Mouse (Mus musculus): ENCODE results near the gene Oaz1.
"Not testable (repeated sequence)": the region's sequence is repeated elsewhere in the genome, so short reads cannot be mapped to it uniquely, and the experiment has no call there.

Oaz1 gene

GRCm38 (mm10) chr10:80802996-80803395, 23.5 kb upstream of the Oaz1 start:
- no peak for DNase-seq (ENCODE audit: low read depth)

- no peak for DNase-seq (ENCODE audit: low read depth)
Observed at GRCm38 (mm10) chr10:80804340-80804739, 22.1 kb upstream of the Oaz1 start.

GRCm38 (mm10) chr10:80804916-80805315, 21.5 kb upstream of the Oaz1 start, which contains the start of gene Amh:
Gene Amh (plus strand): TSS chr10:80805243.
- no peak for DNase-seq (ENCODE audit: low read depth)

DNA sequence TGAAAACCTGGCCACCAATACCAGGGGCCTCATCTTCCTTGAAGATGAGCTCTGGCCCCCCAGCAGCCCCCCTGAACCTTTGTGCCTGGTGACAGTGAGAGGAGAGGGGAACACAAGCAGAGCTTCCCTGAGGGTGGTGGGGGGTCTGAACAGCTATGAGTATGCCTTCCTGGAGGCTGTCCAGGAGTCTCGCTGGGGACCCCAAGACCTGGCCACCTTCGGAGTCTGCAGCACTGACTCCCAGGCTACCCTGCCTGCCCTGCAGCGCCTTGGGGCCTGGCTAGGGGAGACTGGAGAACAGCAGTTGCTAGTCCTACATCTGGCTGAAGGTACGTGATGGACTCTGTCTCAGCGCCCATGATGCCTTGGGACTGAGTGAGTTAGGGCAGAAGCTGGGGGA, 21.1 kb upstream of the Oaz1 start:
- DNase-seq (ENCODE audit: low read depth), result no peak

DNA sequence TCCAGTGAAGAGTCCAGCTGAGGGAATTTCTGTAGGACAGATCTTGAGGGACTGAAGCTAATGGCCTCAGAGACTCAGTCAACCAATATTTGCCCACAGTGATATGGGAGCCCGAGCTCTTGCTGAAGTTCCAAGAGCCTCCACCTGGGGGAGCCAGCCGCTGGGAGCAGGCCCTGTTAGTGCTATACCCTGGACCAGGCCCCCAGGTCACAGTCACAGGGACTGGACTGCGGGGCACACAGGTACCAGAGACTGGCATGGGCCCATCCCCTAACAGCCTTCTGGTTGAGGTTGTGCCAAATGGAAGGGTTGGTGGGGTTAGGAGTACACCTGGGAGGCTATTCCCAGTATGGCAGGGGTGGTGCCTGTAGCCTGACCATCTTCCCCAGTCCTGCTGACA, 20.5 kb upstream of the Oaz1 start:
- peak; percentile 78 for DNase-seq (ENCODE audit: low read depth)

DNA sequence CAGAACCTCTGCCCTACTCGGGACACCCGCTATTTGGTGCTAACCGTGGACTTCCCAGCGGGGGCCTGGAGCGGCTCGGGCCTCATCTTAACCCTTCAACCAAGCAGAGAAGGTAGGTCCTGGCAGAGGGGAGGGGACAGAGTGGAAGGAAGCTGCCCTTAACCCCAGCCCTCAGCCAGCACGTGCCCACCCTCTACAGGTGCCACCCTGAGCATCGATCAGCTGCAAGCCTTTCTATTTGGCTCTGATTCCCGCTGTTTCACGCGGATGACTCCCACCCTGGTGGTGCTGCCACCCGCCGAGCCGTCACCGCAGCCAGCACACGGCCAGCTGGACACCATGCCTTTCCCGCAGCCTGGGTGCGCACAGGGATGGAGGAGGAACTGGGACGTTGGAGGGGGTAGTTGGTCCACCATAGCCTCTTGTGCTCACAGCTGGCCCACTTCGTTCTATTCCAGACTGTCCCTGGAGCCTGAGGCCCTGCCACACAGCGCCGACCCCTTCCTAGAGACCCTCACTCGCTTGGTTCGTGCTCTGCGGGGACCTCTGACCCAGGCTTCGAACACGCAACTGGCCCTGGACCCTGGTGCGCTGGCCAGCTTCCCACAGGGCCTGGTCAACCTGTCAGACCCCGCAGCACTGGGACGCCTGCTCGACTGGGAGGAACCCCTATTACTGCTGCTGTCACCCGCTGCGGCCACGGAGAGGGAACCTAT, 20.0 kb upstream of the Oaz1 start:
- DNase-seq (ENCODE audit: low read depth), result no peak

DNA sequence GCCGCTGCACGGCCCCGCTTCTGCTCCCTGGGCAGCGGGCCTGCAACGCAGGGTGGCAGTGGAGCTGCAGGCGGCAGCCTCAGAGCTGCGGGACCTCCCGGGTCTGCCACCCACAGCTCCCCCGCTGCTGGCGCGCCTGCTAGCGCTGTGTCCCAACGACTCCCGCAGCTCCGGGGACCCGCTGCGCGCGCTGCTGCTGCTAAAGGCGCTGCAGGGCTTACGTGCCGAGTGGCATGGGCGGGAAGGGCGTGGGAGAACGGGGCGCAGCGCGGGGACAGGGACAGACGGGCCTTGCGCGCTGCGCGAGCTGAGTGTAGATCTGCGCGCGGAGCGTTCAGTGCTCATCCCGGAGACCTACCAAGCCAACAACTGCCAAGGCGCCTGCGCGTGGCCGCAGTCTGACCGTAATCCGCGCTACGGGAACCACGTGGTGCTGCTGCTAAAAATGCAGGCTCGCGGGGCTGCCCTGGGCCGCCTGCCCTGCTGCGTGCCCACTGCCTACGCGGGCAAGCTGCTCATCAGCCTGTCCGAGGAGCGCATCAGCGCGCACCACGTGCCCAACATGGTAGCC, 19.3 kb upstream of the Oaz1 start:
- peak; percentile 65 for DNase-seq (ENCODE audit: low read depth)

GRCm38 (mm10) chr10:80808099-80808984, 18.1 kb upstream of the Oaz1 start:
- DNase-seq (ENCODE audit: low read depth), result no peak

- DNase-seq (ENCODE audit: low read depth), result no peak
Observed at GRCm38 (mm10) chr10:80808985-80809632, 17.3 kb upstream of the Oaz1 start.

GRCm38 (mm10) chr10:80810084-80810483, 16.4 kb upstream of the Oaz1 start:
- DNase-seq (ENCODE audit: low read depth), result no peak

DNA sequence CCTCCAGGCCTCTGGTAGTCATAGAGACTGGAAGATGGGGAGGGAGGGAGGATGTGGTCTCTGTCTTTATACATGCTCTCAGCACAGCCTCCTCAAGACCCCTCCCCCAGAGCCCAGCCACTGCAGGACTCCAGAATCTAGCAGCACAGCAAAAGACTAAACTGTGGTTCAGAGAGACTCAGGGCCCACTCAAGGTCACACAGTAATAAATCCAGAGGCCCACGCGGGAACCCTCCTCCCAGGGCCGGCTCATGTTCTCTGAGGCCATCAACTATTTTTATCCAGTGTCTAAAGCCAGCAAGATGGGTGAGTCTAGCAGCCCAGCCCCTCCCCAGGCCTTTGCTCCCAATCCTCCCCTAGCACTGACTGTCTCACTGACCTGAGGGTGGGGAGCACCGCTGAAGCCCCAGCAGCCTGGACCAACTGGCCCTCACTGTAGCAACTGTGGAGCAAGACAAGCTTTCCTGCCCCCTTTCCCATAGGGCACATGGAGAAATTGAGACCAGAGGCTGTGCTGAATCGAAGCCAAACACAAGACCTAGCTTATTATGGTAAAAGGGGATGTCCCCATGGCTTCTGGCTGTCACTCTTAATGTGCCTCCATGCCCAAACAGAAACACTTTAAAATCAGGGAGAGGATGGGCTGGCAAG, 13.9 kb upstream of the Oaz1 start:
- no peak for DNase-seq (ENCODE audit: low read depth)

- DNase-seq (ENCODE audit: low read depth), result no peak
Observed at GRCm38 (mm10) chr10:80813366-80813765, 13.1 kb upstream of the Oaz1 start, which contains the start of gene Jsrp1. Gene Jsrp1 (minus strand): TSS chr10:80813498.

- no peak for DNase-seq (ENCODE audit: low read depth)
Observed at GRCm38 (mm10) chr10:80814800-80815199, 11.7 kb upstream of the Oaz1 start.

GRCm38 (mm10) chr10:80816303-80816702, 10.2 kb upstream of the Oaz1 start:
- DNase-seq (ENCODE audit: low read depth), result not testable (repeated sequence)

GRCm38 (mm10) chr10:80817164-80817563, 9.3 kb upstream of the Oaz1 start:
- DNase-seq (ENCODE audit: low read depth), result no peak

DNA sequence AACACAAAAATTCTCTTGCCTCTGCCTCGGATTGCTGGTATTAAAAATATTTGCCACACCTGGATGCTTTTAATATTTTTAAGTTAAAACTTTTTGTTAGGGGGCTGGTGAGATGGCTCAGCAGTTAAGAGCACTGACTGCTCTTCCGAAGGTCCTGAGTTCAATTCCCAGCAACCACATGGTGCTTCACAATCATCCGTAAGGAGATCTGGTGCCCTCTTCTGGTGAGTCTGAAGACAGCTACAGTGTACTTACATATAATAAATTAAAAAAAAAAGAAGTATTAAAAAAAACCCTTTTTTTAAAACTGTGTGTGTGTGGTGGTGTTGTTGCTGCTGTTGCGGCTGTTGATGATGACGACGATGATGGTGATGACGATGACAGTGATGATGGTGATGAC, 8.5 kb upstream of the Oaz1 start:
- DNase-seq (ENCODE audit: low read depth), result not testable (repeated sequence)

DNA sequence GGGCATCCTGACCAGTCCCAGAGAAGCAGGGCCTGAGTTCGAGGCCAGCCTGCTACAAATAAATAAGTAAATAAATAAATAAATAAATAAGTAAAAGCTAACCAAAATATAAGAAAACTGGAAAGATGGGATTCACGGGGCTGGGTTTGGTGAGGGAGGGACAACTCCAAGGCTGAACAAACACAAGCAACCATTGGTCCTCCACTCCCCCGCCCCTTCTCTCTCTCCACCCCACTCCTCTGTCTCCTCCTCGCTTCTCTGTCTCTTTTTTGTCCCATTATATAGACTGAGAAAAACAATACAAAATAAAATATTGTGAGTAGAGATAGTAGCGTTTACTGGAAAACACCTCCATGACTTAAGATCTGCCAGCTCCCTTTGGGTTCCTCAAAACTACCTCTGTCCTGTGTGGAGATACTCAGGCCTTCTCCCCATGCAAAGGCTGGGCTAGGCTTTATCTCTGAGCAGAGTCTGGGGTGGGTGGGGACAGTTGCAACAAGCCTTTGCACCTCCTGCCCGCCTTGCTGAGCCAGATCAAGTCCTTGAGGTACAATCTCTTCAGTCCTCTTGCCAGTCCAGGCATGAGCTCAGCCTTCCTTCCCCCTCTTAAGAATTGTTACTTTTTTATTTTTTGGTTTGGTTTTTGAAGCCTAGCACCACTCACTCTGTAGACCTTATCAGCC, 7.7 kb upstream of the Oaz1 start:
- DNase-seq (ENCODE audit: low read depth), result no peak

GRCm38 (mm10) chr10:80819406-80819805, 7.0 kb upstream of the Oaz1 start:
- DNase-seq (ENCODE audit: low read depth), result no peak

DNA sequence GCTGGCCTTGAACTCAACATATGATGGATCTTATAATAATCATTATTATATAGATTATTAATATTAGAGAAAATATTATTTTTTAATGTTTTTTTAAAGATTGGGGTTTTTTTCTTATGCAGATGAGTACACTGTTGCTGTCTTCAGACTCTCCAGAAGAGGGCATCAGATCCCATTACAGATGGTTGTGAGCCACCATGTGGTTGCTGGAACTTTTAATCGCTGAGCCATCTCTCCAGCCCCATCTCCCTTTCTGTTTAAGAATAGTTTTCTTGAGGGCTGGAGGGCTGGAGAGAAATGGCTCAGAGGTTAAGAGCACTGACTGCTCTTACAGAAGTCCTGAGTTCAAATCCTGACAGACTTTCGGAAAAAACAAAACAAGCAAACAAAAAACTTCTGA, 4.5 kb upstream of the Oaz1 start:
- peak; percentile 66 for DNase-seq (ENCODE audit: low read depth)

DNA sequence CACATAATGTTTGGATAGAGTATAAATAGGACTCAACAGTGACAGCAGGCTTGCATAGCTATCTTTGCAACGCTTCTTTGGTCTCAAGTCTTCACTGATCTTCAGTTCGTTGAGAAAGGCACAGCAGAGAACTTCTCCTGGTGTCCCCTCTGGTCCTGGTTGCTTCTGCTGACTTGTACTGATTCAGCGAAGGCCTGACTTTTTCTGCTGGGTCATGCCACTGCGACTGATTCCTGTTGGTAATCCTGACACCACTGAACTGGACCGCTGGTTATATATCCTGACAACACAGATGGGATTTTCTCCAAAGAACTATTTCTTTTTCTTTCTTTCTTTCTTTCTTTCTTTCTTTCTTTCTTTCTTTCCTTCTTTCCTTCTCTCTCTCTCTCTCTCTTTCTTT, 3.9 kb upstream of the Oaz1 start:
- no peak for DNase-seq (ENCODE audit: low read depth)

DNA sequence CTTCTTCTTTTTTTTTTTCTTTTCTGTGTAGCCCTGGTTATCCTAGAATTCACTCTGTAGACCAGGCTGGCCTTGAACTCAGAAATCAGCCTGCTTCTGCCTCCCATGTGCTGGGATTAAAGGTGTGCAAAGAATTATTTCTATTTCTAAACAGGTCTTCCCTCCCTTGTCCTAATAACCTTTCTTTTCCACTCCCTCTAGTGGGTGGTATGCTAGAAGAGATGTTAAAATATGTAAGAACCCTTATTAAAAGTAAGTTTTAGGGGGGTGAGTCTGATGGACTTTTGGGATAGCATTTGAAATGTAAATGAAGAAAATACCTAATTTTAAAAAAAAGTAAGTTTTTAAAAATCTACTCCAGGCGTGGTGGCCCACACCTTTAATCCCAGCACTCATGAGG, 3.1 kb upstream of the Oaz1 start:
- no peak for DNase-seq (ENCODE audit: low read depth)

All from naive thymus-derived CD4-positive, alpha-beta T cell, adult 2 months (primary cell).